Mouse (Mus musculus): ENCODE measurements at regions not wholly inside any gene's neighbourhood (a gene's known extent, or its start where the extent isn't known, plus 50 kb on each side); places are given as distances from the start of the nearest gene placed in this dataset.

- ATAC-seq (ENCODE audit: low TSS enrichment), result peak; percentile 87
Observed at GRCm38 (mm10) chr5:70024571-70024970, 432.4 kb upstream of the Gnpda2 start.

GRCm38 (mm10) chr5:70011951-70012350 is 419.8 kb upstream of the Gnpda2 start:
- no peak for ATAC-seq (ENCODE audit: low TSS enrichment)
